Mouse (Mus musculus) hindbrain, postnatal 0 days (tissue): Measurements from ENCODE around the gene Ndufs2. TPM values are rescaled to one million over a fixed set of nuclear protein-coding genes. Genes with fewer than 3 reads are reported as not detected.
A peak's percentile ranks its signal among the peaks of the same experiment; 100 is the strongest.

Experiments used
- ATAC-seq: fragments of 200-750 bp; cut with Nextera tagmentation; 2 replicates; pipeline ENCODE4 v1.8.0; 2017; ENCODE audit warnings: mild to moderate bottlenecking, moderate TSS enrichment, moderate library complexity
- DNase-seq: peaks from one replicate; pipeline ENCODE4 v3.0.0-alpha.2; 2015; ENCODE audit warnings: low spot score
- H3K27ac ChIP-seq: fragments of 300-500 bp; sonication (generic); 2 replicates; pipeline ENCODE4 v1.5.1; 2014; ENCODE audit warnings: mild to moderate bottlenecking
- H3K27me3 ChIP-seq: fragments of 300-500 bp; sonication (generic); 2 replicates; pipeline ENCODE4 v1.6.1; 2014; ENCODE audit warnings: low read length, mixed read lengths; ENCODE audit not compliant: insufficient read depth
- H3K36me3 ChIP-seq: fragments of 300-500 bp; sonication (generic); 2 replicates; pipeline ENCODE4 v1.6.1; 2014; ENCODE audit warnings: low read length, mixed read lengths; ENCODE audit not compliant: insufficient read depth
- H3K4me1 ChIP-seq: fragments of 300-500 bp; sonication (generic); 2 replicates; pipeline ENCODE4 v1.6.1; 2014; ENCODE audit warnings: antibody characterized with exemption, low read length, mixed read lengths; ENCODE audit not compliant: insufficient read depth
- H3K4me2 ChIP-seq: fragments of 300-500 bp; sonication (generic); 2 replicates; pipeline ENCODE4 v1.6.1; 2014; ENCODE audit warnings: low read depth, mild to moderate bottlenecking, low read length, moderate library complexity, mixed read lengths
- H3K4me3 ChIP-seq: fragments of 300-500 bp; sonication (generic); 2 replicates; pipeline ENCODE4 v1.5.1; 2014; ENCODE audit warnings: low read length
- H3K9ac ChIP-seq: fragments of 300-500 bp; sonication (generic); replicated peaks from 2 replicates; pipeline ENCODE4 v1.6.1; 2014; ENCODE audit warnings: mild to moderate bottlenecking, low read length, moderate library complexity, mixed read lengths
- H3K9me3 ChIP-seq: fragments of 300-500 bp; sonication (generic); 2 replicates; pipeline ENCODE4 v1.6.1; 2016; ENCODE audit warnings: low read length, mixed read lengths
- CTCF ChIP-seq: IDR thresholded peaks from 2 replicates; pipeline ENCODE4 v1.5.1; 2016; ENCODE audit warnings: antibody characterized with exemption, control low read depth, low read depth
- WGBS: fragments of 180-500 bp; shearing (Covaris S2); extraction: QIAGEN DNeasy Blood & Tissue Kit; methylation state at CpG from one replicate; pipeline ENCODE4 v1.1.7; 2014; 5-methylcytosine and 5-hydroxymethylcytosine counted together
- polyA plus RNA-seq: library from polyadenylated mRNA; unstranded; fragments of >200 nt; fragmentation: Nextera tagmentation; extraction: Ambion mirVana; gene quantifications from 2 replicates; pipeline ENCODE4 v1.2.1, GENCODE M21; 2015
- total RNA-seq: library from RNA; depleted of rRNA; stranded (reverse); fragments of >200 nt; gene quantifications from 2 replicates; pipeline ENCODE4 v1.2.3, GENCODE M21; 2014

The Ndufs2 gene
- total and polyA plus RNA-seq, 2 experiments from 2014 or later, result 234 to 286 TPM

DNA sequence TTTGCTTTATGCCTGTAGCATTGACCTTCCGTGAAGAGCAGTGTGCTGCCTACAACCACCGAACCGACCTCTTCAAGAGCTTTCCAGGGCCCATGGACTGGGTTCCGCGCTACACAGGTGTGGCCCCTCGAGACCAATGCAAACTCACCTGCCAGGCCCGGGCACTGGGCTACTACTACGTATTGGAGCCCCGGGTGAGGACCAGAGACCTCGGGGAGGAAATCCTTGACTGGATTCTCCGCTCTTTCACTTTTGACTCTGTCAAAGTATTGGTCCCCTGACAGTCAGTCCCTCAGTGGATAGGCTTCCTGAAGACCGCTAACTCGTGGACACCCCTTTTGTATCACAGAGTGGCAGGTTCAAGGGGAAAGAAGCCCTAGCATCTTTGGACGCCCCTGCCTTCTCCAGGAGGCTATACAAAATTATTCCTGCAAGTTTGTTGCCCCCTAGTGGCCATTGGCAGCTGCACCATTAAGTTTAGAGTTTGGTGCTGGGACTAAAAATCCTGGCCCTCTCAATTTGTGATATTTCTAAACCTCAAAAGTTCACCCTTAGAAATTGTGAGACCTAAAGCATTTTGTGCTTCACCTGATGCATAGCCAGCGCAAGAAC lies 5.9 kb upstream of the Ndufs2 start:
- 70% methylated on average over 15 of the region's 15 CpGs for WGBS
- no peak overlapping the region for H3K9ac ChIP-seq
- H3K4me3 ChIP-seq, result no peak overlapping the region
- no peak overlapping the region for H3K4me2 ChIP-seq
- H3K27ac ChIP-seq, result no peak overlapping the region
- no peaks in the 10 kb centered on the region for H3K9me3 ChIP-seq
- peak; percentile 86 for TF ChIP-seq CTCF
- DNase-seq, result peak; percentile 87
- no peaks in the 10 kb centered on the region for H3K27me3 ChIP-seq
- H3K4me1 ChIP-seq, result peaks cover 8% of the 10 kb centered on the region; the same call in 1 of the 2 replicates
- 0 out of 2 replicates have a peak, but pooled peaks have one; percentile 13 for ATAC-seq
- H3K36me3 ChIP-seq, result no peaks in the 10 kb centered on the region

DNA sequence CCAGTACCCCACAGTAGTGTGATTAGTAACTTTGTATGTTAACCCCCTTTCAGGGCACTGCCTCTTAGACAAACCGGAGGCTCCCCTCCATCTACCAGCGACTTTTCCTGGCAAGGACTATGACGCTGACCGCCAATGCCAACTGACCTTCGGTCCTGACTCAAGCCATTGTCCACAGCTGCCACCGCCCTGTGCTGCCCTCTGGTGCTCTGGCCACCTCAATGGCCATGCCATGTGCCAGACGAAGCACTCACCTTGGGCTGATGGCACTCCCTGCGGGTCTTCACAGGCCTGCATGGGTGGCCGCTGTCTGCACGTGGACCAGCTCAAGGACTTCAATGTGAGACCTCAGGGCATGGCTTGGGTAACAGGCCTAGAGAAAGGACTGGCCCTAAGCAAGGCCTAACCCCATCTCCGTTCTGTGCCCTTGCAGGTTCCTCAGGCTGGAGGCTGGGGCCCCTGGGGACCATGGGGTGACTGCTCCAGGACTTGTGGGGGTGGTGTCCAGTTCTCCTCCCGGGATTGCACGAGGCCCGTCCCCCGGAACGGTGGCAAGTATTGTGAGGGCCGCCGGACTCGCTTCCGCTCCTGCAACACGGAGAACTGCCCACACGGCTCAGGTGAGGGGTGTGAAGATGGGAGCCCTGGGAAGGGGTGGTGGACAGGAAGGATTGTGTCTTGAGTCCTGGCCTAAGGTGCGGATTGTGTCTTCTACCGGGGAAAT lies 5.1 kb upstream of the Ndufs2 start:
- H3K4me2 ChIP-seq, result no peak overlapping the region
- DNase-seq (no peak), ATAC-seq (no peak)
- 91% methylated on average over 24 of the region's 24 CpGs for WGBS
- H3K27ac ChIP-seq, result no peak overlapping the region
- H3K4me1 ChIP-seq, result peaks cover 14% of the 10 kb centered on the region
- no peak overlapping the region for H3K9ac ChIP-seq
- no peaks in the 10 kb centered on the region for H3K27me3 ChIP-seq
- H3K4me3 ChIP-seq, result no peak overlapping the region
- H3K36me3 ChIP-seq, result no peaks in the 10 kb centered on the region
- no peak for TF ChIP-seq CTCF
- no peaks in the 10 kb centered on the region for H3K9me3 ChIP-seq

DNA sequence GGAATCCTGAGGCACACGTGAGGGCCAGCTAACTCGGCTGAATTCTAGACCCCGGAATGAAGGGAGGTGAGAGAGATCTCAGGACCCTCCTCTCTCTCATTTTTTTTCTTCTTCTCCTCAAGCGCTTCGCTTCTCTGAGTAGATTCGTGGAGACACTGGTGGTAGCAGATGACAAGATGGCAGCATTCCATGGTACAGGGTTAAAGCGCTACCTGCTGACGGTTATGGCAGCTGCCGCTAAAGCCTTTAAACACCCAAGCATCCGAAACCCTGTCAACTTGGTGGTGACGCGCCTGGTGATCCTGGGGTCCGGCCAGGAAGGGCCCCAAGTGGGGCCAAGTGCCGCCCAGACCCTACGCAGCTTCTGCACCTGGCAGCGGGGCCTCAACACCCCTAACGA lies 1.2 kb upstream of the Ndufs2 start:
- no peak overlapping the region for H3K4me3 ChIP-seq
- WGBS, result 43% methylated on average over 17 of the region's 17 CpGs
- H3K27ac ChIP-seq, result peak overlapping the region; percentile 64; the same call in 1 of the 2 replicates
- no peaks in the 10 kb centered on the region for H3K27me3 ChIP-seq
- H3K4me1 ChIP-seq, result peaks cover 24% of the 10 kb centered on the region
- peak overlapping the region; percentile 24; the same call in 1 of the 2 replicates for H3K9ac ChIP-seq
- no peak for ATAC-seq
- no peaks in the 10 kb centered on the region for H3K36me3 ChIP-seq
- no peaks in the 10 kb centered on the region for H3K9me3 ChIP-seq
- DNase-seq, result peak; percentile 58
- H3K4me2 ChIP-seq, result peak overlapping the region; percentile 58
- no peak for TF ChIP-seq CTCF

DNA sequence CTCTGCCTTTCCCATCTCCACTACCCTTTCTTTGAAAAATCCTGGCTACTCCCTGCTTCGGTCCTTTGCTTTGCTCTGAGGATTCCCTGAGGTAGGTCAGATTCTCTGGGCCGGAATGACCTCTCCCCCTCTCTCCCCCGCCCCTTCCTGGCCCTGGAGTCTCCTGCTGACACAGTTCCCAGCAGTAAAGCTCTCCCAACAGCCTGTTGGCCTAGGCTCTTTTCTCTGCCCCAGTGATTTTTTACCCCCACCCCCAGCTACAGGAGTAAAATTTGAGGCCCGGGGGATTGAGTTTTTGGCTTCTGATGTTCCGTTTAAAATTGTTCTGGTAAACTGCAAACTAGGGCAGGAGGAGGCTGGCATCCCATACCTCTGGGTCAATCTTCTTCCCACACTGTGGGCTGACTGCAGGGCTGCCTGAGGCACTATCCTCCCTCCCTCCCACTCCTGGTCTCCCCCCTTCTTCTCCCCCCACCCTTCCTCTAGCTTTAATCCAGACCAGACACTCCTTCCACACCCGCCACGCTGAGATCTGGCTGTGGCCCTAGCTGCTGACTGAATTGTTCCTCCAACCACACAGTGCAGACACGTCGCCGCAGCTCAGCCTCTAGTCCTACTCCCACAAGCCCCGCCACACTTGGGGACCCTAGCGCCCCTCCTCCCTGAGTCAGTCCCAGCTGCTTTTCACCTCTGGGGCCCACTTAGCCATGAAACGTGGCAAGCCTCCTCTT lies 571 bp upstream of the Ndufs2 start:
- Histone ChIP-seq H3K27ac (peak overlapping the region; percentile 64; the same call in 1 of the 2 replicates), H3K9me3 (no peaks in the 10 kb centered on the region), H3K36me3 (no peaks in the 10 kb centered on the region), H3K9ac (peak overlapping the region; percentile 24; the same call in 1 of the 2 replicates), H3K4me2 (peak overlapping the region; percentile 58), H3K4me1 (peaks cover 24% of the 10 kb centered on the region), H3K27me3 (no peaks in the 10 kb centered on the region), H3K4me3 (peak overlapping the region; percentile 20; the same call in 1 of the 2 replicates)
- peak; percentile 32 for DNase-seq
- no peak for ATAC-seq
- TF ChIP-seq CTCF, result no peak
- WGBS, result 7% methylated on average over 13 of the region's 13 CpGs

DNA sequence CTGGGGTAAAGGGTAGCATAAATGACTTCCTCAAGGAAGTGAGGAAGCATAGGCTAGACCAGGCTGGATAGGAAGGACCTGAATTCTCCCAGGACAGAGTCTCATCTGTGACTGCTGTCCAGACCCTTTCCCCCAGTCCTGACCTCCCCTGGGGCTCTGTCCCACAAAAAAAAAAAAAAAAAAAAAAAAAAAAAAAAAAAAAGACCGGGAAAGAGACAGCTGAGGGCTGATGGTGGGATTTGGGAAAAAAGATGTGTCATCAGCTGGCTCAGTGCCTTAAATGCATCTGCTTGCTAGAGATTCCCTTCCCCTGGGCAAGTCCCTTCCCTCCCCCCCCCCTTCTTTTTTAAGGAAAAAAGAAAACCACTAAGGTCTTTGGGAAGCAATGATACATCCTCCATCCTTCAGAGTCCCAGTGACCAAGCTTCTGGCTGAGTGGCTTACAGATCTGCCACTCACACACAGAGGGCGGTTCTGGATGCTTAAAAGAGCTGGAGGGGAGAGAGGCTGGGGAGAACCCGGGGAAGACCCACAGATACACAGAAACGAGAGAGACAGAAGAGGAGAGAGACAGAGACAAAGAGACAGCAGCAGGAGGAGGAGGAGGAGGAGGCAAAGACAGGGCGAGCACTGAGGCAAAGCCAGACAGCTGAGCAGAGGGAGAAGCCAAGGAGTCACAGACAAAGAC lies 1.1 kb downstream of the Ndufs2 start, which contains the start of gene Adamts4:
Adamts4 (plus strand) TSS at position 509 of the 688 bp plus-strand sequence.
- no peak for TF ChIP-seq CTCF
- Histone ChIP-seq H3K4me1 (peaks cover 29% of the 10 kb centered on the region), H3K27ac (peak within 1 kb of the TSS; percentile 64), H3K27me3 (no peaks in the 10 kb centered on the region), H3K4me2 (peak within 1 kb of the TSS; percentile 58), H3K9ac (peak within 1 kb of the TSS; percentile 24; the same call in 1 of the 2 replicates), H3K36me3 (no peaks in the 10 kb centered on the region), H3K4me3 (peak within 1 kb of the TSS; percentile 20), H3K9me3 (no peaks in the 10 kb centered on the region)
- DNase-seq, result peak; percentile 68
- WGBS, result 7% methylated on average over 5 of the region's 5 CpGs
- ATAC-seq, result no peak
